Mouse (Mus musculus) midbrain, embryonic 11.5 days (tissue): ENCODE results near the gene Dab1. TPM values are rescaled to one million over a fixed set of nuclear protein-coding genes. Genes with fewer than 3 reads are reported as not detected.
A peak's percentile ranks its signal among the peaks of the same experiment; 100 is the strongest.

Experiments
- ATAC-seq: fragments of 200-750 bp; cut with Nextera tagmentation; 2 replicates; pipeline ENCODE4 v1.8.0; 2017; ENCODE audit warnings: moderate TSS enrichment, moderate library complexity; ENCODE audit not compliant: low FRiP score
- DNase-seq: peaks from one replicate; pipeline ENCODE4 v3.0.0; 2015; ENCODE audit warnings: low spot score; ENCODE audit errors: missing footprints
- H3K27ac ChIP-seq: fragments of 300-500 bp; sonication (generic); 2 replicates; pipeline ENCODE4 v1.5.1; 2014; ENCODE audit warnings: low read depth, low read length
- H3K27me3 ChIP-seq: fragments of 300-500 bp; sonication (generic); 2 replicates; pipeline ENCODE4 v1.6.1; 2014; ENCODE audit warnings: mild to moderate bottlenecking, low read length, moderate library complexity, mixed read lengths; ENCODE audit not compliant: control insufficient read depth, insufficient read depth
- H3K36me3 ChIP-seq: fragments of 300-500 bp; sonication (generic); 2 replicates; pipeline ENCODE4 v1.6.1; 2014; ENCODE audit warnings: mild to moderate bottlenecking, low read length, moderate library complexity, mixed read lengths; ENCODE audit not compliant: control insufficient read depth, insufficient read depth
- H3K4me1 ChIP-seq: fragments of 300-500 bp; sonication (generic); 2 replicates; pipeline ENCODE4 v1.6.1; 2014; ENCODE audit warnings: low read length; ENCODE audit not compliant: control insufficient read depth, insufficient read depth
- H3K4me2 ChIP-seq: fragments of 300-500 bp; sonication (generic); 2 replicates; pipeline ENCODE4 v1.6.1; 2014; ENCODE audit warnings: mild to moderate bottlenecking, moderate library complexity
- H3K4me3 ChIP-seq: fragments of 300-500 bp; sonication (generic); 2 replicates; pipeline ENCODE4 v1.5.1; 2014; ENCODE audit warnings: low read depth, low read length
- H3K9ac ChIP-seq: fragments of 300-500 bp; sonication (generic); 2 replicates; pipeline ENCODE4 v1.6.1; 2014; ENCODE audit warnings: low read length
- H3K9me3 ChIP-seq: fragments of 300-500 bp; sonication (generic); 2 replicates; pipeline ENCODE4 v1.6.1; 2016; ENCODE audit warnings: low read length; ENCODE audit not compliant: control insufficient read depth
- WGBS: fragments of 180-500 bp; shearing (Covaris S2); extraction: QIAGEN DNeasy Blood & Tissue Kit; methylation state at CpG from one replicate; pipeline ENCODE4 v1.1.7; 2014; 5-methylcytosine and 5-hydroxymethylcytosine counted together
- polyA plus RNA-seq: library from polyadenylated mRNA; unstranded; fragments of >200 nt; fragmentation: Nextera tagmentation; extraction: Ambion mirVana; gene quantifications from 2 replicates; pipeline ENCODE4 v1.2.1, GENCODE M21; 2014

Dab1 gene
- polyA plus RNA-seq, 1 experiment from 2014 or later, result 43.2 TPM

GRCm38 (mm10) chr4:104539047-104539446, 919.9 kb downstream of the Dab1 start:
- H3K27ac ChIP-seq, result no peak overlapping the region
- H3K27me3 ChIP-seq, result no peaks in the 10 kb centered on the region
- ATAC-seq, result no peak
- no peak overlapping the region for H3K4me3 ChIP-seq
- no peak overlapping the region for H3K9ac ChIP-seq
- no peaks in the 10 kb centered on the region for H3K4me1 ChIP-seq
- no peak overlapping the region for H3K4me2 ChIP-seq
- no peaks in the 10 kb centered on the region for H3K9me3 ChIP-seq
- no peaks in the 10 kb centered on the region for H3K36me3 ChIP-seq
- no peak for DNase-seq
- WGBS, result 69% methylated on average over 2 of the region's 2 CpGs

- Histone ChIP-seq H3K4me2 (no peak overlapping the region), H3K27me3 (no peaks in the 10 kb centered on the region), H3K4me1 (no peaks in the 10 kb centered on the region), H3K27ac (no peak overlapping the region), H3K36me3 (no peaks in the 10 kb centered on the region), H3K9ac (no peak overlapping the region), H3K9me3 (no peaks in the 10 kb centered on the region), H3K4me3 (no peak overlapping the region)
- DNase-seq (no peak), ATAC-seq (no peak)
- 73% methylated on average over 5 of the region's 5 CpGs for WGBS
These were observed 927.9 kb downstream of the Dab1 start for GRCm38 (mm10) chr4:104547091-104547490.

GRCm38 (mm10) chr4:104548287-104548686, 929.1 kb downstream of the Dab1 start:
- Histone ChIP-seq H3K27ac (no peak overlapping the region), H3K27me3 (no peaks in the 10 kb centered on the region), H3K36me3 (no peaks in the 10 kb centered on the region), H3K4me2 (no peak overlapping the region), H3K9ac (no peak overlapping the region), H3K4me3 (no peak overlapping the region), H3K9me3 (no peaks in the 10 kb centered on the region), H3K4me1 (no peaks in the 10 kb centered on the region)
- WGBS, result 100% methylated on average over 1 of the region's 1 CpGs
- DNase-seq, result no peak
- no peak for ATAC-seq

GRCm38 (mm10) chr4:104550581-104551205, 931.5 kb downstream of the Dab1 start:
- no peak overlapping the region for H3K9ac ChIP-seq
- WGBS, result 81% methylated on average over 4 of the region's 4 CpGs
- no peak for DNase-seq
- H3K4me2 ChIP-seq, result no peak overlapping the region
- ATAC-seq, result no peak
- no peaks in the 10 kb centered on the region for H3K36me3 ChIP-seq
- H3K9me3 ChIP-seq, result no peaks in the 10 kb centered on the region
- H3K27ac ChIP-seq, result no peak overlapping the region
- no peak overlapping the region for H3K4me3 ChIP-seq
- H3K27me3 ChIP-seq, result no peaks in the 10 kb centered on the region
- H3K4me1 ChIP-seq, result 0 out of 2 replicates have a peak, but pooled peaks cover 3% of the 10 kb centered on the region

GRCm38 (mm10) chr4:104551390-104552070, 932.4 kb downstream of the Dab1 start:
- Histone ChIP-seq H3K4me1 (peaks cover 3% of the 10 kb centered on the region; the same call in 1 of the 2 replicates), H3K27me3 (no peaks in the 10 kb centered on the region), H3K9ac (no peak overlapping the region), H3K9me3 (no peaks in the 10 kb centered on the region), H3K27ac (no peak overlapping the region), H3K4me2 (no peak overlapping the region), H3K4me3 (no peak overlapping the region), H3K36me3 (no peaks in the 10 kb centered on the region)
- DNase-seq (no peak), ATAC-seq (no peak)
- WGBS, result 90% methylated on average over 17 of the region's 17 CpGs

GRCm38 (mm10) chr4:104555408-104555807, 936.2 kb downstream of the Dab1 start:
- Histone ChIP-seq H3K4me1 (peaks cover 3% of the 10 kb centered on the region; the same call in 1 of the 2 replicates), H3K36me3 (no peaks in the 10 kb centered on the region), H3K9ac (no peak overlapping the region), H3K9me3 (no peaks in the 10 kb centered on the region), H3K4me2 (no peak overlapping the region), H3K27ac (no peak overlapping the region), H3K27me3 (no peaks in the 10 kb centered on the region), H3K4me3 (no peak overlapping the region)
- DNase-seq (peak; percentile 84), ATAC-seq (peak; percentile 75)
- 56% methylated on average over 2 of the region's 2 CpGs for WGBS

GRCm38 (mm10) chr4:104563512-104563911, 944.4 kb downstream of the Dab1 start:
- Histone ChIP-seq H3K36me3 (no peaks in the 10 kb centered on the region), H3K4me1 (no peaks in the 10 kb centered on the region), H3K9ac (no peak overlapping the region), H3K4me3 (no peak overlapping the region), H3K27ac (no peak overlapping the region), H3K9me3 (no peaks in the 10 kb centered on the region), H3K27me3 (no peaks in the 10 kb centered on the region), H3K4me2 (no peak overlapping the region)
- 76% methylated on average over 5 of the region's 5 CpGs for WGBS
- DNase-seq (no peak), ATAC-seq (no peak)

GRCm38 (mm10) chr4:104570523-104570922, 951.4 kb downstream of the Dab1 start:
- H3K27ac ChIP-seq, result no peak overlapping the region
- H3K27me3 ChIP-seq, result no peaks in the 10 kb centered on the region
- 71% methylated on average over 4 of the region's 4 CpGs for WGBS
- H3K9ac ChIP-seq, result no peak overlapping the region
- no peak overlapping the region for H3K4me3 ChIP-seq
- no peaks in the 10 kb centered on the region for H3K36me3 ChIP-seq
- H3K4me1 ChIP-seq, result no peaks in the 10 kb centered on the region
- H3K4me2 ChIP-seq, result no peak overlapping the region
- ATAC-seq (no peak), DNase-seq (no peak)
- no peaks in the 10 kb centered on the region for H3K9me3 ChIP-seq

GRCm38 (mm10) chr4:104572440-104572839, 953.3 kb downstream of the Dab1 start:
- Histone ChIP-seq H3K9ac (no peak overlapping the region), H3K36me3 (no peaks in the 10 kb centered on the region), H3K27me3 (no peaks in the 10 kb centered on the region), H3K4me1 (no peaks in the 10 kb centered on the region), H3K4me3 (no peak overlapping the region), H3K4me2 (no peak overlapping the region), H3K9me3 (no peaks in the 10 kb centered on the region), H3K27ac (no peak overlapping the region)
- DNase-seq (no peak), ATAC-seq (no peak)
- 84% methylated on average over 8 of the region's 8 CpGs for whole genome bisulfite sequencing
